Mouse (Mus musculus) macrophage (primary cell): Measurements from ENCODE around the gene Cs. TPM values are rescaled to one million over a fixed set of nuclear protein-coding genes. Genes with fewer than 3 reads are reported as not detected.
"Not testable (repeated sequence)": the region's sequence is repeated elsewhere in the genome, so short reads cannot be mapped to it uniquely, and the experiment has no call there.

Experiments used
- H3K27ac ChIP-seq: fragments of 350-480 bp; formaldehyde crosslinking; 2 replicates; pipeline ENCODE4 v1.9.0; 2021
- H3K36me3 ChIP-seq: fragments of 350-480 bp; formaldehyde crosslinking; 2 replicates; pipeline ENCODE4 v1.9.0; 2021; ENCODE audit errors: inconsistent target
- H3K4me3 ChIP-seq: fragments of 350-480 bp; formaldehyde crosslinking; 2 replicates; pipeline ENCODE4 v1.9.0; 2021; ENCODE audit errors: inconsistent target
- H3K79me2 ChIP-seq: fragments of 350-480 bp; formaldehyde crosslinking; 2 replicates; pipeline ENCODE4 v1.9.0; 2021; ENCODE audit errors: inconsistent target
- WGBS: methylation state at CpG from one replicate; pipeline ENCODE4 v1.1.7; 2026; ENCODE audit warnings: inconsistent platforms; ENCODE audit not compliant: missing documents; 5-methylcytosine and 5-hydroxymethylcytosine counted together
- polyA plus RNA-seq: library from polyadenylated mRNA; stranded (reverse); fragments of 250-400 nt; gene quantifications from 3 replicates; pipeline ENCODE4 v1.2.4, GENCODE M21; 2018; ENCODE audit warnings: inconsistent platforms

Gene Cs
- polyA plus RNA-seq, 1 experiment from 2014 or later, result 94.4 TPM

GRCm38 (mm10) chr10:128315578-128315977, 22.0 kb upstream of the Cs start:
- Histone ChIP-seq H3K27ac (no peak overlapping the region), H3K79me2 (no peaks in the 10 kb centered on the region), H3K36me3 (peaks cover 40% of the 10 kb centered on the region; the same call in 1 of the 2 replicates), H3K4me3 (no peak overlapping the region)
- 98% methylated on average over 8 of the region's 8 CpGs for WGBS

GRCm38 (mm10) chr10:128321641-128322040, 15.9 kb upstream of the Cs start:
- H3K79me2 ChIP-seq, result peaks cover 19% of the 10 kb centered on the region; the same call in 1 of the 2 replicates
- peaks cover 33% of the 10 kb centered on the region for H3K36me3 ChIP-seq
- peak overlapping the region; percentile 89; the same call in 1 of the 2 replicates for H3K27ac ChIP-seq
- peak overlapping the region; percentile 90 for H3K4me3 ChIP-seq
- WGBS, result 62% methylated on average over 12 of the region's 12 CpGs

- Histone ChIP-seq H3K27ac (peak within 1 kb of the TSS; percentile 89), H3K79me2 (peaks cover 19% of the 10 kb centered on the region; the same call in 1 of the 2 replicates), H3K4me3 (peak within 1 kb of the TSS; percentile 90), H3K36me3 (peaks cover 38% of the 10 kb centered on the region)
- WGBS, result 0% methylated on average over 40 of the region's 40 CpGs
These were observed 15.1 kb upstream of the Cs start, which contains the start of gene Cnpy2 for GRCm38 (mm10) chr10:128322141-128323108. TSS of gene Cnpy2 (plus strand) at chr10:128322459.

GRCm38 (mm10) chr10:128323516-128323915, 14.0 kb upstream of the Cs start:
- WGBS, result 39% methylated on average over 8 of the region's 8 CpGs
- Histone ChIP-seq H3K79me2 (peaks cover 19% of the 10 kb centered on the region; the same call in 1 of the 2 replicates), H3K36me3 (peaks cover 34% of the 10 kb centered on the region), H3K27ac (peak overlapping the region; percentile 89), H3K4me3 (peak overlapping the region; percentile 90)

GRCm38 (mm10) chr10:128326825-128327224, 10.7 kb upstream of the Cs start:
- no peak overlapping the region for H3K27ac ChIP-seq
- 90% methylated on average over 7 of the region's 8 CpGs for whole genome bisulfite sequencing

GRCm38 (mm10) chr10:128327610-128328009, 9.9 kb upstream of the Cs start:
- Histone ChIP-seq H3K27ac (no peak overlapping the region), H3K79me2 (peaks cover 19% of the 10 kb centered on the region; the same call in 1 of the 2 replicates), H3K36me3 (peaks cover 23% of the 10 kb centered on the region), H3K4me3 (no peak overlapping the region)
- 85% methylated on average over 10 of the region's 10 CpGs for WGBS

More at GRCm38 (mm10) chr10:128326825-128327224, 10.7 kb upstream of the Cs start:
- Histone ChIP-seq H3K79me2 (peaks cover 19% of the 10 kb centered on the region; the same call in 1 of the 2 replicates), H3K4me3 (no peak overlapping the region), H3K36me3 (peaks cover 23% of the 10 kb centered on the region)

- not testable (repeated sequence) for H3K36me3 ChIP-seq, H3K79me2 ChIP-seq, H3K27ac ChIP-seq, H3K4me3 ChIP-seq
- WGBS, result 97% methylated on average over 4 of the region's 6 CpGs
These were observed 4.9 kb upstream of the Cs start for GRCm38 (mm10) chr10:128332358-128333249.

- 4% methylated on average over 4 of the region's 4 CpGs for WGBS
- no peaks in the 10 kb centered on the region for H3K36me3 ChIP-seq
- no peak overlapping the region for H3K27ac ChIP-seq
These were observed 2.0 kb upstream of the Cs start for GRCm38 (mm10) chr10:128335582-128335981.

GRCm38 (mm10) chr10:128336195-128336594, 1.3 kb upstream of the Cs start:
- Histone ChIP-seq H3K27ac (no peak overlapping the region), H3K36me3 (no peaks in the 10 kb centered on the region), H3K4me3 (no peak overlapping the region), H3K79me2 (peaks cover 32% of the 10 kb centered on the region)
- 91% methylated on average over 3 of the region's 3 CpGs for WGBS

More at GRCm38 (mm10) chr10:128335582-128335981, 2.0 kb upstream of the Cs start:
- Histone ChIP-seq H3K79me2 (peaks cover 26% of the 10 kb centered on the region), H3K4me3 (no peak overlapping the region)

GRCm38 (mm10) chr10:128336597-128336996, 937 bp upstream of the Cs start:
- Histone ChIP-seq H3K79me2 (peaks cover 36% of the 10 kb centered on the region), H3K27ac (no peak overlapping the region), H3K36me3 (no peaks in the 10 kb centered on the region), H3K4me3 (no peak overlapping the region)
- WGBS, result 83% methylated on average over 3 of the region's 3 CpGs

GRCm38 (mm10) chr10:128338415-128338814, 881 bp downstream of the Cs start:
- Histone ChIP-seq H3K4me3 (peak overlapping the region; percentile 72), H3K27ac (peak overlapping the region; percentile 49), H3K79me2 (peaks cover 55% of the 10 kb centered on the region), H3K36me3 (no peaks in the 10 kb centered on the region)
- WGBS, result 7% methylated on average over 5 of the region's 5 CpGs

- Histone ChIP-seq H3K4me3 (peak overlapping the region; percentile 72), H3K27ac (no peak overlapping the region), H3K36me3 (no peaks in the 10 kb centered on the region), H3K79me2 (peaks cover 60% of the 10 kb centered on the region)
- WGBS, result 79% methylated on average over 2 of the region's 2 CpGs
These were observed 1.4 kb downstream of the Cs start for GRCm38 (mm10) chr10:128338948-128339347.

- H3K36me3 ChIP-seq, result no peaks in the 10 kb centered on the region
- WGBS, result 85% methylated on average over 2 of the region's 2 CpGs
- H3K27ac ChIP-seq, result no peak overlapping the region
- no peak overlapping the region for H3K4me3 ChIP-seq
- peaks cover 70% of the 10 kb centered on the region for H3K79me2 ChIP-seq
These were observed 2.7 kb downstream of the Cs start for GRCm38 (mm10) chr10:128340257-128340656.

- Histone ChIP-seq H3K4me3 (no peak overlapping the region), H3K79me2 (peaks cover 97% of the 10 kb centered on the region), H3K36me3 (no peaks in the 10 kb centered on the region), H3K27ac (peak overlapping the region; percentile 35)
- WGBS, result 100% methylated on average over 1 of the region's 1 CpGs
These were observed 5.9 kb downstream of the Cs start for GRCm38 (mm10) chr10:128343436-128343835.
